Mouse (Mus musculus) heart, embryonic 16.5 days (tissue): ENCODE measurements around the gene Fan1. TPM values are rescaled to one million over a fixed set of nuclear protein-coding genes. Genes with fewer than 3 reads are reported as not detected.

Source experiments
- ATAC-seq: fragments of 200-750 bp; cut with Nextera tagmentation; replicated peaks from 2 replicates; pipeline ENCODE4 v1.8.0; 2017; ENCODE audit warnings: moderate number of reproducible peaks; ENCODE audit not compliant: insufficient read depth, low FRiP score; ENCODE audit errors: extremely low read depth
- H3K27ac ChIP-seq: fragments of 300-500 bp; sonication (generic); 2 replicates; pipeline ENCODE4 v1.5.1; 2014; ENCODE audit warnings: mild to moderate bottlenecking, low read length, control low read depth, moderate library complexity
- H3K27me3 ChIP-seq: fragments of 300-500 bp; sonication (generic); 2 replicates; pipeline ENCODE4 v1.6.1; 2014; ENCODE audit warnings: low read length, mixed read lengths; ENCODE audit not compliant: control insufficient read depth, insufficient read depth
- H3K36me3 ChIP-seq: fragments of 300-500 bp; sonication (generic); 2 replicates; pipeline ENCODE4 v1.6.1; 2014; ENCODE audit not compliant: control insufficient read depth, insufficient read depth
- H3K4me1 ChIP-seq: fragments of 300-500 bp; sonication (generic); 2 replicates; pipeline ENCODE4 v1.6.1; 2014; ENCODE audit warnings: low read length, mixed read lengths; ENCODE audit not compliant: control insufficient read depth, insufficient read depth
- H3K4me2 ChIP-seq: fragments of 300-500 bp; sonication (generic); 2 replicates; pipeline ENCODE4 v1.6.1; 2014; ENCODE audit warnings: low read depth, mild to moderate bottlenecking, control low read depth, low read length
- H3K4me3 ChIP-seq: fragments of 300-500 bp; sonication (generic); 2 replicates; pipeline ENCODE4 v1.5.1; 2014; ENCODE audit warnings: mild to moderate bottlenecking, control low read depth, low read length
- H3K9ac ChIP-seq: fragments of 300-500 bp; sonication (generic); 2 replicates; pipeline ENCODE4 v1.6.1; 2014; ENCODE audit warnings: low read length, control low read depth
- H3K9me3 ChIP-seq: fragments of 300-500 bp; sonication (generic); replicated peaks from 2 replicates; pipeline ENCODE4 v1.6.1; 2016; ENCODE audit warnings: low read length; ENCODE audit not compliant: control insufficient read depth
- WGBS: fragments of 180-500 bp; shearing (Covaris S2); extraction: QIAGEN DNeasy Blood & Tissue Kit; methylation state at CpG from one replicate; pipeline ENCODE4 v1.1.7; 2014; 5-methylcytosine and 5-hydroxymethylcytosine counted together
- polyA plus RNA-seq: library from polyadenylated mRNA; unstranded; fragments of >200 nt; fragmentation: Nextera tagmentation; extraction: Ambion mirVana; gene quantifications from 2 replicates; pipeline ENCODE4 v1.2.1, GENCODE M21; 2015

The Fan1 gene
- 3.5 and 3.8 TPM in 2 replicates for polyA plus RNA-seq

DNA sequence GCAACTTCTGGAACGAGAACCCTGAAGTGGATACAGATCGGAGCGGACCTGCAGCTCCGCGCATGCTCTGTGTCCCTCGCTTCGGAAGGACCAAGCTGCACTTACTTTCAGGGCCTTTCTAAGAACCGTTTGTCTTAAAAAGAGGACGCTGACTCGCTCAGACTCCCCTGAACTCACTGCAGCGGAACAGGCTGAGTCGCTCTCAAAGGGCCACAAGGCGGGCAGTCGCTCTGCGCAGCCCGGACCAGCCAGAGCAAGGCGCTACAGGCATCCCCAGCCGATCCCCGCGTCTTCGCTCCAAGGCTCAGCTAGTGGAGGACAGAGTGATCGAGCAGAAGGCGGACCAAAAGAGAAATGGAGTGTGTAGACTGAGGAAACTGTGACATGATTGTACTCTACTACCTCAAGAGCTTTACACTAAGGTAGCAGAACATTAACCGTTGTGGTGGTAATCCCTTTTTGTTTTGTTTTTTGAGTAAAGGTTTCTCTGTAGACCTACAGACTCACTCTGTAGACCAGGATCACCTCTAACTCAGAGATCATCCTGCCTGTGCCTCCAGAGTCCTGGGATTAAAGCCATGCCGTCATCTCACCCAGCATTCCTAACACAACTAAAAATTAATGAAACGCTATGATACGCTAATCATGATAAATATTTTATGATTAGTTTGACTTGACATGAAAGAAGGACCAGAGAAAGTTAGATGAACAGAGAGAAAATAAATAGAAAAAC, at the start of gene Fan1:
Gene Fan1, minus strand, starts transcription at position 266 of the 733 bp plus-strand sequence.
- ATAC-seq = peak; percentile 92
- Histone ChIP-seq H3K4me1 (peaks cover 4% of the 10 kb centered on the region), H3K9me3 (no peaks in the 10 kb centered on the region), H3K4me2 (peak within 1 kb of the TSS; percentile 91), H3K27ac (peak within 1 kb of the TSS; percentile 98), H3K4me3 (peak within 1 kb of the TSS; percentile 85), H3K27me3 (no peaks in the 10 kb centered on the region), H3K36me3 (peaks cover 29% of the 10 kb centered on the region), H3K9ac (peak within 1 kb of the TSS; percentile 92)
- 3% methylated on average over 27 of the region's 27 CpGs for WGBS

DNA sequence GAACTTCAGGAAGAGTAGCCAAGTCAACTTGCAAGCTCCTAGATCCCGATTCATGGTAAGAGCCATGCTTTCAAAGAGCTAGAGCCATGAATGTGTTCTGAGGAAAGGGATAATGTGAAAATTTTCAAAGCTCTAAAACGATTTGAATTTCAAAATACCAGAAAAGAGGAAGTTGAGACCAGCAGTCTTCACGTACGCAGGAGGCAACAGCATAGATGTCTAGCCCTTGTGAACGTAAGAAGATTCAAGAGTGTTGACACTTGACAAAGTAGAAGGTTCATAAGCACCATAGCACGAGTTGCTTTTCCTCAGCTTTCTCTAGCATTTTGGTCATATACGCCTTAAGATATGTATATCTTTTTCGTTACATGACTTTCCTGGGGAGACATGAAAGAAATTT, 30.1 kb upstream of the Fan1 start:
- ATAC-seq = no peak
- no peak overlapping the region for H3K9ac ChIP-seq
- 86% methylated on average over 8 of the region's 8 CpGs for WGBS
- H3K36me3 ChIP-seq = peaks cover 3% of the 10 kb centered on the region; the same call in 1 of the 2 replicates
- H3K27ac ChIP-seq = no peak overlapping the region
- no peaks in the 10 kb centered on the region for H3K4me1 ChIP-seq
- no peaks in the 10 kb centered on the region for H3K9me3 ChIP-seq
- no peaks in the 10 kb centered on the region for H3K27me3 ChIP-seq
- H3K4me2 ChIP-seq = no peak overlapping the region
- H3K4me3 ChIP-seq = no peak overlapping the region

DNA sequence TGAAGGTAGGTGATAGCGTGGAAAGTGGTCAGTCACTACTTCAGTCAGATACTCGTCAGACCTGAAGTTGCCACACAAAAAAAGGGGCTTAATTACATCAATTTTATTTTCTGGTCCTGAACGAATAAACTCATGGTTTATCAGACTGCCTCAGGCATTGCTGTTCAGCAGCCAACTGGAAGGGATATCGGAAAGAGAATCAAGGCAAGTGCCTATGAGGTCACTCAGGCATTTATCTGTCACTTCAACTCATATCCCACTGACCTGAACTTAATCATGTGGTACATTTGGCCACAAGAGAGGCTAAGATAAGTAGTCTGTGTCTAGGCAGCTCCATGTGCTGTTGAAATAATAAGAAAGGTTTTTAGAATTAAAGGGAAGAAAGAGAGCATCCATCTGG, 28.6 kb upstream of the Fan1 start:
- 83% methylated on average over 4 of the region's 4 CpGs for WGBS
- no peaks in the 10 kb centered on the region for H3K4me1 ChIP-seq
- no peaks in the 10 kb centered on the region for H3K27me3 ChIP-seq
- H3K36me3 ChIP-seq = peaks cover 3% of the 10 kb centered on the region; the same call in 1 of the 2 replicates
- no peaks in the 10 kb centered on the region for H3K9me3 ChIP-seq
- no peak overlapping the region for H3K4me2 ChIP-seq
- no peak overlapping the region for H3K9ac ChIP-seq
- H3K4me3 ChIP-seq = no peak overlapping the region
- H3K27ac ChIP-seq = no peak overlapping the region
- no peak for ATAC-seq

DNA sequence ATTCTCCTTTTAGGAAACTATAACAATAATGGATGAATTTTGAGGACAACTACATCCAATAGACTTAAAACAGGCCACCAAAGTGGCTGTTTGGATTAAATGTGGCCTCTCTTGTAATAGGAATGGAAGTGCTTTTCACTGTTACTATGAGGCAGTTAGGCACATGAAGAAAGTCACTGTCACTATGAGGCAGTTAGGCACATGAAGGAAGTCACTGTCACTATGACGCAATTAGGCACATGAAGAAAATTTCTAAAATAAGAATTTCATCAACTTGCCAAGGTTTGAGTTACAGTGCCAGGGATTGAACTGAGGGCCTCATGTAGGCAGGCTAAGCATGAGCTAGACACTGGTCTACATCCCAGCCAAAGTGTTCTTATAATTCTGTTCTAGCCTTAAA, 26.8 kb upstream of the Fan1 start:
- H3K9me3 ChIP-seq = no peaks in the 10 kb centered on the region
- ATAC-seq = no peak
- H3K9ac ChIP-seq = no peak overlapping the region
- H3K4me1 ChIP-seq = no peaks in the 10 kb centered on the region
- no peaks in the 10 kb centered on the region for H3K27me3 ChIP-seq
- WGBS = 84% methylated on average over 1 of the region's 1 CpGs
- no peak overlapping the region for H3K4me2 ChIP-seq
- no peak overlapping the region for H3K4me3 ChIP-seq
- no peak overlapping the region for H3K27ac ChIP-seq
- H3K36me3 ChIP-seq = peaks cover 3% of the 10 kb centered on the region; the same call in 1 of the 2 replicates

DNA sequence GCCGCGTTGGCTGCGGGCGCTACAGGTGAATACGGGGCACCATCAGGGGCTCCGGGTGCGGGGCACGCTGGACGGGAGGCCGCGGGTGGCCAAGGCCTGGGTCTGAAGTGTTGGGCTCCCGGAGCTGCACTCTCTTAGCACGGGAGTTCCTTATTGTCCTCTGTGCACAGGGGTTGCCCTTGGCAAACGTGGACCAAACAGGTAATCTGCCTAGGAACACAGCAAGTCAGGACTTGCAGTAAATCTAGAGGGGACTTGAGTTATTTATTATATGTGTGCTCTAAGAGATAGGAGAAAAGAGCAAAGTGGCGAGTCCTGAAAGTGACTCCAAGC, 18.9 kb upstream of the Fan1 start:
- Histone ChIP-seq H3K4me1 (peaks cover 7% of the 10 kb centered on the region), H3K4me3 (peak overlapping the region; percentile 93), H3K9ac (peak overlapping the region; percentile 90), H3K9me3 (no peaks in the 10 kb centered on the region), H3K27ac (peak overlapping the region; percentile 89), H3K36me3 (peaks cover 5% of the 10 kb centered on the region; the same call in 1 of the 2 replicates), H3K27me3 (no peaks in the 10 kb centered on the region), H3K4me2 (peak overlapping the region; percentile 74)
- ATAC-seq = peak; percentile 35
- under 1% methylated on average over 15 of the region's 15 CpGs for WGBS

DNA sequence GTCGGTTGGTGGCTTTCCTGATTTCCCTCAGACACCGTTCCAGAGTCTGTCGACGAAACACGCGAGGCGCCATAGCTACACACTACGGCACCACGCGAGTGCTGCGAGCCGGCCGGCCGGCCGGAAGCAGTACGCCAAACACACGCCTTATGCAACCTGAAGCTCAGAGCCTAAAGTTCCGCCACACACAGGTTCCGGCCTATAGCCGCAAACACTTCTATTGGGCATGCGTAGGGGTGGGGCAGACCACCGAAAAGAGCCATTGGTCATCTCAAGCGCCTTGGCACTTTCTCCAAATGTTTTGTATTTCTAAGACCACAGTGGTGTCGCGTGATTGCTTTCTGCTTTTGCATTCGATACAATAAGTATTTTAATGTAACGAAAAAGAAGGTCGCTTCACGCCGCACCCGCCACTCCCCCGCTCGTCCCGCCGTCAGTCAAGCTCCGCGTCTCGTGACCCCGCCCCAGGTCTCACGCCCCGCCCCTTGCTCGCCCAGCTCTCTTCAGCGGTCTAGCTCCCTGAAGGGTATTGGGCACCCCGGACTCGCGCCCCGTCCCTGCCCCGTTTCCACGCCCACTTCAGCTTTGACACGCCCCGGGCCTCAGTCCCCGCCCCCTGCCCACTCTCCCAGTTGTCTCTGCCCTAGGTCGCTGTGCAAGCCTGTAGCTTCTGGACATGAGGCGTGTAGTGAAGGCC, 18.4 kb upstream of the Fan1 start, which contains the start of the genes Mphosph10 and Mcee:
Gene Mphosph10, minus strand, starts transcription at position 147 of the 697 bp plus-strand sequence.
Gene Mcee, plus strand, starts transcription at position 486 of the 697 bp plus-strand sequence.
- WGBS = under 1% methylated on average over 54 of the region's 54 CpGs

DNA sequence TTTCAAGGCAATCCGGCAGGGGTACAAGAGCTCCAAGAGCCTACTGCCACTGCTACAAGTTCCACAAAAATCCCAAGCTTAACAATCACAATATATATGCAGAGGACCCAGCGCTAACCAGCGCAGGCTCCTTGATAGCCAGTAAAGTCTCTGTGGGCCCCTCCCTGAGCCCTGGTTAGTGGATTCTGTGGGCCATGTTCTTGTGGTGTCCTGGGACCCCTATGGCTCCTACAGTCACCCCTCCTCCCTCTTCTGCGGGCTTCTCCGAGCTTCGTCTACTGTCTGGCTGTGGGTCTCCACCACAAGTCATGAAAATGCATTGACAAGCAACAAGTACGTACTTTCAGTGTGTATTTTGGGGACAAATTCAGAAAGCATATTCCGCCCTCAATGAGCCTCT, 17.6 kb upstream of the Fan1 start:
- Histone ChIP-seq H3K27ac (peak overlapping the region; percentile 89), H3K27me3 (no peaks in the 10 kb centered on the region), H3K4me3 (peak overlapping the region; percentile 93), H3K4me2 (peak overlapping the region; percentile 88), H3K36me3 (peaks cover 9% of the 10 kb centered on the region; the same call in 1 of the 2 replicates), H3K9me3 (no peaks in the 10 kb centered on the region), H3K9ac (peak overlapping the region; percentile 80), H3K4me1 (peaks cover 7% of the 10 kb centered on the region)
- WGBS = 3% methylated on average over 8 of the region's 8 CpGs
- ATAC-seq = no peak

More for the DNA sequence above, 18.4 kb upstream of the Fan1 start, which contains the start of the genes Mphosph10 and Mcee:
- Histone ChIP-seq H3K4me3 (peak within 1 kb of the TSS; percentile 93), H3K4me1 (peaks cover 7% of the 10 kb centered on the region), H3K27ac (peak within 1 kb of the TSS; percentile 89), H3K9ac (peak within 1 kb of the TSS; percentile 90), H3K36me3 (peaks cover 6% of the 10 kb centered on the region; the same call in 1 of the 2 replicates), H3K9me3 (no peaks in the 10 kb centered on the region), H3K27me3 (no peaks in the 10 kb centered on the region), H3K4me2 (peak within 1 kb of the TSS; percentile 88)
- ATAC-seq = peak; percentile 99

DNA sequence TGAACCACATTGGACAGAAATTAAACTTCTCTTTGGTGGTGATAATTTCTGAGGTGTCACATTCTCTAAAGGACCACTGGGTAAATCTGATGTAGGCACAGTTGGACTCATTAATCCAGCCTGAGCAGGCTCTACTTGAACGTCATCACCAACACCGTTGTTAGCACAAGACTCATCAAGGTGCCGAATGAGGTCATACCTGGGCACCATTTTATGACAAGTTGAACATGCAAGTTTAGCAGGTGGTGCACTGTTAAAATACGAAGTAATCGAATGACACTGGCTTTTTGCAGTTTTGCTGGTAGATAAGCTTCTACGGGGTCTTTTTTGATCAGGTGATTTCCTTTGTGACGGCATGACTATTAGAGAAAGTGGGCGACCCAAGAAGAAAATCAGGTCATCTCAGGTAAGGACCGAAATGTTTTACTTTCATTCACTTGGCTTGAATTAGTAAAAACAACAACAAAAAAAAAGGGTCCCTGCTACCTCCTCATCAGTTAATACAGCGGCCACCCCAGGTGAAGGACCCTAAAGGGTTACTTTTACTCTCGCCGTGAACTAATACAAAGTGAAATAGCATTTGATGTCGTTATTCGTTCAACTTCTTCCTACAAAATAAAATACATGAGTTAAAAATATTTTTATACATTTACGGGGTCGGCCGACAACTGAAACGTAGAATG, 607 bp downstream of the Fan1 start:
- ATAC-seq = peak; percentile 18; the same call in 1 of the 2 replicates
- 9% methylated on average over 18 of the region's 18 CpGs for WGBS
- peaks cover 29% of the 10 kb centered on the region for H3K36me3 ChIP-seq

More for the DNA sequence above, 607 bp downstream of the Fan1 start:
- Histone ChIP-seq H3K27me3 (no peaks in the 10 kb centered on the region), H3K9ac (peak overlapping the region; percentile 92), H3K4me3 (peak overlapping the region; percentile 85), H3K9me3 (no peaks in the 10 kb centered on the region), H3K4me1 (peaks cover 4% of the 10 kb centered on the region), H3K27ac (peak overlapping the region; percentile 98), H3K4me2 (peak overlapping the region; percentile 91)
